Mouse (Mus musculus) liver, postnatal 0 days (tissue): ENCODE results near the gene Lacc1. TPM values are rescaled to one million over a fixed set of nuclear protein-coding genes. Genes with fewer than 3 reads are reported as not detected.
"Not testable (repeated sequence)": the region's sequence is repeated elsewhere in the genome, so short reads cannot be mapped to it uniquely, and the experiment has no call there.

Source experiments
- ATAC-seq: fragments of 200-750 bp; cut with Nextera tagmentation; 2 replicates; pipeline ENCODE4 v1.8.0; 2017; ENCODE audit warnings: mild to moderate bottlenecking, moderate library complexity
- DNase-seq: peaks from one replicate; pipeline ENCODE4 v3.0.0-alpha.2; 2016
- H3K27ac ChIP-seq: fragments of 300-500 bp; sonication (generic); 2 replicates; pipeline ENCODE4 v1.5.1; 2014; ENCODE audit warnings: antibody characterized with exemption, moderate library complexity, mild to moderate bottlenecking, low read depth
- H3K27me3 ChIP-seq: fragments of 300-500 bp; sonication (generic); 2 replicates; pipeline ENCODE4 v1.6.1; 2014; ENCODE audit warnings: low read length, control low read depth, mixed read lengths; ENCODE audit not compliant: insufficient read depth
- H3K36me3 ChIP-seq: fragments of 300-500 bp; sonication (generic); replicated peaks from 2 replicates; pipeline ENCODE4 v1.6.1; 2014; ENCODE audit warnings: mild to moderate bottlenecking, control low read depth, low read length, moderate library complexity, mixed read lengths; ENCODE audit not compliant: insufficient read depth
- H3K4me1 ChIP-seq: fragments of 300-500 bp; sonication (generic); 2 replicates; pipeline ENCODE4 v1.6.1; 2014; ENCODE audit warnings: antibody characterized with exemption, mild to moderate bottlenecking, control low read depth; ENCODE audit not compliant: insufficient read depth
- H3K4me2 ChIP-seq: fragments of 300-500 bp; sonication (generic); 2 replicates; pipeline ENCODE4 v1.6.1; 2014; ENCODE audit warnings: low read depth, mild to moderate bottlenecking, low read length, moderate library complexity, mixed read lengths
- H3K4me3 ChIP-seq: fragments of 300-500 bp; sonication (generic); 2 replicates; pipeline ENCODE4 v1.5.1; 2014; ENCODE audit warnings: low read depth, low read length
- H3K9ac ChIP-seq: fragments of 300-500 bp; sonication (generic); replicated peaks from 2 replicates; pipeline ENCODE4 v1.6.1; 2014; ENCODE audit warnings: mild to moderate bottlenecking, moderate library complexity
- H3K9me3 ChIP-seq: fragments of 300-500 bp; sonication (generic); 2 replicates; pipeline ENCODE4 v1.6.1; 2016; ENCODE audit warnings: mild to moderate bottlenecking, control low read depth, low read length, mixed read lengths
- CTCF ChIP-seq: sonication (generic); IDR thresholded peaks from 2 replicates; pipeline ENCODE4 v1.5.1; 2016; ENCODE audit warnings: antibody characterized with exemption, low read depth
- EP300 ChIP-seq: IDR thresholded peaks from 2 replicates; pipeline ENCODE4 v1.6.1; 2016; ENCODE audit warnings: antibody characterized with exemption, low read depth, mild to moderate bottlenecking
- WGBS: fragments of 180-500 bp; shearing (Covaris S2); extraction: QIAGEN DNeasy Blood & Tissue Kit; methylation state at CpG from one replicate; pipeline ENCODE4 v1.1.7; 2014; ENCODE audit not compliant: insufficient replicate concordance; 5-methylcytosine and 5-hydroxymethylcytosine counted together
- polyA plus RNA-seq: library from polyadenylated mRNA; unstranded; fragments of >200 nt; fragmentation: Nextera tagmentation; extraction: Ambion mirVana; gene quantifications from 2 replicates; pipeline ENCODE4 v1.2.1, GENCODE M21; 2015

Gene Lacc1
- polyA plus RNA-seq, 1 experiment from 2014 or later = 6.8 TPM

DNA sequence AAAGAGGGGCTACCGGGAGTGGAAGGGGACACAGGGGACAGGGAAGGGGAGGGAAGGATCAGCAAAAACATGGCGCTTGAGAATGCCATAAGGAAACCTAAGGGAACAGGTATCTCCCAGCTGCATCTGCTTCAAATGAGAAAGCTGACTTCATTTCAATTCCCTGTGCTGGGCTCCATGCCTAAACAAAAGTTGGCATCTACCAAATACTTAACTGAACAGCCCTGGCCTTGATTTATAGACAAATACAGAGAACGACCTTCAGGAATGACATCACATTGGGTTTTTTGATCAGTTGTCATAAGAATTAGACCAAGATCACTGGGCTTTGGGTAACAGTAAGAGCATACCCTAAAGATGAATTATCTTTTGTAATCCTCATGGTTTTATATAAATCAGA is 12.2 kb downstream of the Lacc1 start:
- 87% methylated on average over 3 of the region's 3 CpGs for WGBS
- Histone ChIP-seq H3K4me2 (no peak overlapping the region), H3K36me3 (peaks cover 3% of the 10 kb centered on the region), H3K4me1 (no peaks in the 10 kb centered on the region), H3K9me3 (no peaks in the 10 kb centered on the region), H3K4me3 (no peak overlapping the region), H3K9ac (no peak overlapping the region), H3K27ac (no peak overlapping the region), H3K27me3 (no peaks in the 10 kb centered on the region)
- ATAC-seq (no peak), DNase-seq (no peak)
- TF ChIP-seq EP300 (no peak), CTCF (no peak)

DNA sequence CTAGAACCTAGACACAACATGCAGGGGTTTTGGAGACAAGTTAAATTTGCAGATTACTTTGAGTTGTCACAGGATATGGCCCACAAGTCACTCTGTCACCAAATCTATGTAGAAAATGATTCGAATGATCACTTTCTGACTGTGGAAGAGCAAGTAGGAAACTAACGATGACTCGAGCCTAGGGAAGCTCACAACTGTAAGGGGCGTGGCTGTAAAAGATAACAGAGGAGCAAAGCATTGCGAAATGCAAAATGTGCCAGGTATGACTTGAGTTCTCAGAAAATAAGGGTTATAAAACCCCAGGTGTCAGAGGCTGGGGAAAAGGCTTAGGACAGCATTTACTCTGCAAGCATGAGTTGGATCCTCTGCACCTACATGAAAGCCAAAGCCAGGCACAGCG is 19.5 kb downstream of the Lacc1 start:
- WGBS = 34% methylated on average over 6 of the region's 6 CpGs
- Histone ChIP-seq H3K9me3 (no peaks in the 10 kb centered on the region), H3K4me2 (peak overlapping the region; percentile 19; the same call in 1 of the 2 replicates), H3K27me3 (no peaks in the 10 kb centered on the region), H3K36me3 (no peaks in the 10 kb centered on the region), H3K4me3 (no peak overlapping the region), H3K4me1 (no peaks in the 10 kb centered on the region), H3K9ac (no peak overlapping the region), H3K27ac (no peak overlapping the region)
- TF ChIP-seq CTCF (no peak), EP300 (no peak)
- ATAC-seq (peak; percentile 62), DNase-seq (no peak)

DNA sequence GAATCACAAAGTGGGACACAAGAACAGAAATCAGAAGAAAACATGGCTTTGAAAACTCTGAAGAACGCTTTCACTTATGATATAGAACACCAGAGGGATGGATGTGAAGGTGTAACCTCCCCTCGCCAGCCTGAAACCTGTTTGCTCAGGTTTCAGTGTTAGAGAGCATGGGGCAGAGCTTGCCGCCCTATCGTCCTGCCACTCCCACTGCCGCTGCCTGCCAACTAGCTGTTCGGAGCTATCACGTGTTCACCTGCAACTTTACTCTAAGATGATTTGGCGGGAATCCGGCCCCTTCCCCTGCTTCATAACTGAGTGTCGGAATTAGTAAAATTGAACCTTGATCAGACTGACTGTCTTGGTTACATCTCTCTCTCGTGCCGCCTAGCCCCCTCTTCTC is 19.9 kb downstream of the Lacc1 start:
- H3K9ac ChIP-seq, DNase-seq, H3K27me3 ChIP-seq, H3K9me3 ChIP-seq, H3K4me3 ChIP-seq, H3K36me3 ChIP-seq, H3K4me1 ChIP-seq, H3K27ac ChIP-seq: not testable (repeated sequence)
- H3K4me2 ChIP-seq = peak overlapping the region; percentile 19; the same call in 1 of the 2 replicates
- WGBS = 48% methylated on average over 12 of the region's 12 CpGs
- peak; percentile 56 for ATAC-seq

DNA sequence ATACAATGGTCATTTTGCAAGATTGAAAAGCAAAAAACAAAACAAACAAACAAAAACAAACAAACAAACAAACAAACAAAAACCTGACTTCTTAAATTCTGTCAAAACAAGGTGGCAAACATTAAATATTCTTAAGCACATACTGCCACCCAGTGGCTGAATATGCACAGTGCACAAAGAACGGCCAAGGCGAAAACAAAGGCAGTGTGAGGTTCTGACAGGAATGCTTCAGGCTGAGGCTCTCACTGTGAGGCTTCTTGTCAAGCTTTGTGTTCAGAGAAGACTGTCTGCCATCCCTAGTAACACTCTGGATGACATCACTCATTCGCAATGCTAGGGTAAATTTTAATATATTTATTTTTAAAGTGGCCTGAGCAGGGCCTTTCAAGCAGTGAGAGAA is 24.9 kb downstream of the Lacc1 start:
- no peak overlapping the region for H3K4me3 ChIP-seq
- peak; percentile 66 for DNase-seq
- no peak overlapping the region for H3K4me2 ChIP-seq
- H3K9ac ChIP-seq = no peak overlapping the region
- no peaks in the 10 kb centered on the region for H3K36me3 ChIP-seq
- H3K4me1 ChIP-seq = no peaks in the 10 kb centered on the region
- H3K27me3 ChIP-seq = no peaks in the 10 kb centered on the region
- H3K9me3 ChIP-seq = no peaks in the 10 kb centered on the region
- ATAC-seq = no peak
- 10% methylated on average over 3 of the region's 3 CpGs for WGBS
- TF ChIP-seq EP300 (no peak), CTCF (peak; percentile 87)
- H3K27ac ChIP-seq = no peak overlapping the region

DNA sequence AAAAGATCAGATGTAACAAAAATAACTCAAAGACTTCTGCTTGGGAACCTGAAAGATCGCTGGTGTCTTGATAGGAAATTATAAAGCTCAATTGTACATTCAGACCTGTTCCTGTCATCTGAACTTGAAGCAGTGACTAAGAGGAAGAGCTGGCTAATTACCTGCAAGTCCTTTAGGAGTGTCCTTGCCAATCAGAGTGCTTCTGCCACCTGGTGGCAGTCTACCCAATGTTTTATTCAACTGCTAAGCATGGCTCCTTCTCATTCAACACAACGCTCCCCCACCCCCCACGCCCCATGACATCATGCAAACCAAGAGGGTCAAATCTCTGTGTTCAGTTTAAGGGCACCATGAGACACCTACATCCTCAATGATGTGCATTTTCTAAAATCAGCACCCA is 28.5 kb downstream of the Lacc1 start:
- Histone ChIP-seq H3K9me3 (no peaks in the 10 kb centered on the region), H3K4me2 (no peak overlapping the region), H3K27ac (no peak overlapping the region), H3K9ac (no peak overlapping the region), H3K4me1 (no peaks in the 10 kb centered on the region), H3K27me3 (no peaks in the 10 kb centered on the region), H3K36me3 (no peaks in the 10 kb centered on the region), H3K4me3 (no peak overlapping the region)
- DNase-seq = peak; percentile 81
- WGBS = 16% methylated on average over 3 of the region's 3 CpGs
- peak; percentile 74 for ATAC-seq
- TF ChIP-seq EP300 (no peak), CTCF (peak; percentile 82)

DNA sequence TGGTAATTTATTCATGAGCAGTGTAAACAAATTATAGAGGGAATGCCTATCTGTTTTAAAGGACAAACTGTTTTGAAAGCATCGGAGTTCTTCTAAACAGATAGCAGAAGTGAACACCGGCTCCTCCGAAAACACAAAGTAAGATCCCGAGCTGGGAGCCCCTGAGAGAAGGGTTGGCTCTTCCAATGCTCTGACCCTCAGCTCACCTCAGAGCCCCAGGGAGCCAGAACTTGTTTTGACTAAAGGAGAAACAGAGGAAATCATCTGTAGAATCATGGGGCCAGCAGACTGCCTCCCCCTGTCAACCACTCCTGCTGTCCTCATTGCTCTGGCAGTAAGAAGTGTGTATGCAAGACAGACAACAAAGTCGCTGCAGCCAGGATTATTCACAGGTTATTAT is 31.1 kb downstream of the Lacc1 start:
- Histone ChIP-seq H3K36me3 (no peaks in the 10 kb centered on the region), H3K9ac (no peak overlapping the region), H3K27me3 (no peaks in the 10 kb centered on the region), H3K4me2 (no peak overlapping the region), H3K4me1 (no peaks in the 10 kb centered on the region), H3K4me3 (no peak overlapping the region), H3K9me3 (no peaks in the 10 kb centered on the region), H3K27ac (no peak overlapping the region)
- no peak for ATAC-seq
- DNase-seq = no peak
- no peak for TF ChIP-seq CTCF
- TF ChIP-seq EP300 = no peak
- 76% methylated on average over 5 of the region's 5 CpGs for WGBS

DNA sequence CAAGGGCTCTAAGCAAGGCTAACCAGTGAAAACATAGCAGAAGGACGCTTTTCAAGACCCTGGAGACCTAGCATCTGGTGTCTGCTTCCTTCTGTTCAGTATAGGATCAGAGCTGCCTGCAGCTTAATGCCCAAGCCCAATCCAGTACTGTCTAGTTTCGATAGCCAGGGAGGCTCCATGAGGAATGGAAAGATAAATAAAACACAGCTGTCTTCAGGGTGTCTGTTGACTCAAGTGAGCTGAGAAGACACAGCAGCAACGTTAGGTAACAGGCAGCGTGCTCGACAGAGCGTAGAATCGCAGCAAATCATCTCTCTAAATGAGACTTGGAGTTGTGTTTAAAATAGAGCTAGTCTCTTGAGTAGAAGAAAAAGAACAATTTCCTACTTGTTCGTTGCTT is 32.0 kb downstream of the Lacc1 start:
- no peak for ATAC-seq
- Histone ChIP-seq H3K27ac (no peak overlapping the region), H3K27me3 (no peaks in the 10 kb centered on the region), H3K9ac (no peak overlapping the region), H3K36me3 (no peaks in the 10 kb centered on the region), H3K9me3 (no peaks in the 10 kb centered on the region), H3K4me2 (no peak overlapping the region), H3K4me3 (no peak overlapping the region), H3K4me1 (no peaks in the 10 kb centered on the region)
- no peak for TF ChIP-seq EP300
- TF ChIP-seq CTCF = no peak
- DNase-seq = no peak
- WGBS = 54% methylated on average over 8 of the region's 8 CpGs

DNA sequence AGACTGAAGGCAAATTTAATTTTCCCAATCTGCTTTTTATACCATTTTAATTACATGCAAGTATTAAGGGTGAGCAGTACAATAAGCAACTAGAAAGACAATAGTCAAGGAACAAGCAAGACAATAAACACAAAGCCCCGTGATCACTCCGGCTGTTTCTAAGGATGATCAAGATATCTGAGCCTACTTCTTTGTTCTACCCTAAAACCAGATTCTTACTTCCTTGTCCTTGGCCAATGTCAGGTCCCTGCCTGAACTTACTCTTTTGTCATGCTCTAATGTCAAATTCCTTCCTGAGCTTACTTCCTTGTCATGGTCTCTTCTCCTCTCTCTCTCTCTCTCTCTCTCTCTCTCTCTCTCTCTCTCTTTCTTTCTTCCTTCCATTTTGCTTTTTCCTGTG is 46.4 kb downstream of the Lacc1 start:
- 85% methylated on average over 2 of the region's 2 CpGs for WGBS
- not testable (repeated sequence) for ATAC-seq, H3K4me2 ChIP-seq, H3K36me3 ChIP-seq, DNase-seq, H3K27ac ChIP-seq, H3K4me1 ChIP-seq, H3K9ac ChIP-seq, H3K27me3 ChIP-seq, H3K4me3 ChIP-seq, H3K9me3 ChIP-seq
